Mouse (Mus musculus) C2C12 (cell line): ENCODE data around the gene Gpr146.

Experiments
- CEBPB ChIP-seq: IDR thresholded peaks from one replicate; pipeline ENCODE4 v1.6.1; 2011; ENCODE audit warnings: low read depth, mild to moderate bottlenecking, control low read depth, moderate library complexity
- CTCF ChIP-seq: IDR thresholded peaks from one replicate; pipeline ENCODE4 v1.5.1; 2011; ENCODE audit not compliant: control insufficient read depth, insufficient read depth, insufficient read length
- FOSL1 ChIP-seq: IDR thresholded peaks from one replicate; pipeline ENCODE4 v1.8.0; 2011; ENCODE audit warnings: mild to moderate bottlenecking, low read length; ENCODE audit not compliant: poor library complexity, insufficient read depth, severe bottlenecking
- MAX ChIP-seq: IDR thresholded peaks from one replicate; pipeline ENCODE4 v1.6.1; 2011; ENCODE audit warnings: mild to moderate bottlenecking, control low read depth
- MYOD1 ChIP-seq: IDR thresholded peaks from one replicate; pipeline ENCODE4 v1.6.1; 2011; ENCODE audit warnings: low read depth; ENCODE audit not compliant: control insufficient read depth, insufficient read length
- MYOG ChIP-seq: IDR thresholded peaks from one replicate; pipeline ENCODE4 v1.6.1; 2011; ENCODE audit not compliant: control insufficient read depth, insufficient read length; ENCODE audit errors: extremely low read depth
- USF1 ChIP-seq: IDR thresholded peaks from one replicate; pipeline ENCODE4 v1.6.1; 2011; ENCODE audit warnings: low read depth, mild to moderate bottlenecking, control low read depth, moderate library complexity

DNA sequence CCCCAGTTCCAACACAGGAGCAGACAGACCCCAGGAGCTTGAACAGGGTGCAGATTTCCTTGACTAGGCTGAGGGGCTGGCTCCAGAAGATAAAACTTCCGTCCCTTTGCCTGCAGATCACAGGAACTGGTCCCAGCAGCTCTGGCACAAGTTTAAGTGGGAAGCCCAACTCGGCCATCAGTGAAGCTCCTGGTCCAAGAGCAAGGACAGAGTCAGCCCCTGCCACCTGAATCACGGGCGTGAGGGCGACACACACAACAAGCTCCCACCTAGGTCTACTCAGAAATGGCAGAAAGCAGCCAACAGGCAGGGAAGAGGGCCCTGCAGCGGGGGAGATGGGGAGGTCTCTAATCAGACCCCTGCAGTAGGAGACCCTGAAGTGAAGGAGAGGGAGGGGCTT lies 7.2 kb upstream of the Gpr146 start:
- TF ChIP-seq USF1 (no peak), CTCF (no peak), CEBPB (no peak), MAX (no peak), MYOD1 (no peak), MYOG (no peak), FOSL1 (no peak)
